Mouse (Mus musculus) embryonic facial prominence, embryonic 14.5 days (tissue): ENCODE data around the gene Tex46. TPM values are rescaled to one million over a fixed set of nuclear protein-coding genes. Genes with fewer than 3 reads are reported as not detected.
A peak's percentile ranks its signal among the peaks of the same experiment; 100 is the strongest.

Experiments
- ATAC-seq: fragments of 200-750 bp; cut with Nextera tagmentation; 2 replicates; pipeline ENCODE4 v1.8.0; 2017; ENCODE audit warnings: low read depth, moderate number of reproducible peaks, moderate TSS enrichment
- DNase-seq: peaks from one replicate; pipeline ENCODE4 v3.0.0-alpha.2; 2015; ENCODE audit warnings: low spot score
- H3K27ac ChIP-seq: fragments of 300-500 bp; sonication (generic); replicated peaks from 2 replicates; pipeline ENCODE4 v1.5.1; 2014; ENCODE audit warnings: low read depth, mild to moderate bottlenecking, low read length, moderate library complexity
- H3K27me3 ChIP-seq: fragments of 300-500 bp; sonication (generic); replicated peaks from 2 replicates; pipeline ENCODE4 v1.6.1; 2014; ENCODE audit warnings: low read length; ENCODE audit not compliant: control insufficient read depth, insufficient read depth
- H3K36me3 ChIP-seq: fragments of 300-500 bp; sonication (generic); 2 replicates; pipeline ENCODE4 v1.6.1; 2014; ENCODE audit warnings: low read length, mixed read lengths; ENCODE audit not compliant: control insufficient read depth, insufficient read depth
- H3K4me1 ChIP-seq: fragments of 300-500 bp; sonication (generic); 2 replicates; pipeline ENCODE4 v1.6.1; 2014; ENCODE audit warnings: antibody characterized with exemption, low read length; ENCODE audit not compliant: control insufficient read depth, insufficient read depth
- H3K4me2 ChIP-seq: fragments of 300-500 bp; sonication (generic); 2 replicates; pipeline ENCODE4 v1.6.1; 2014; ENCODE audit warnings: low read depth, mild to moderate bottlenecking, low read length, moderate library complexity, mixed read lengths
- H3K4me3 ChIP-seq: fragments of 300-500 bp; sonication (generic); 2 replicates; pipeline ENCODE4 v1.5.1; 2014; ENCODE audit warnings: low read depth, mild to moderate bottlenecking, low read length
- H3K9ac ChIP-seq: fragments of 300-500 bp; sonication (generic); 2 replicates; pipeline ENCODE4 v1.6.1; 2014; ENCODE audit warnings: low read depth, mild to moderate bottlenecking, low read length, moderate library complexity, mixed read lengths
- H3K9me3 ChIP-seq: fragments of 300-500 bp; sonication (generic); 2 replicates; pipeline ENCODE4 v1.6.1; 2016; ENCODE audit warnings: low read length; ENCODE audit not compliant: control insufficient read depth
- WGBS: fragments of 180-500 bp; shearing (Covaris S2); extraction: QIAGEN DNeasy Blood & Tissue Kit; methylation state at CpG from one replicate; pipeline ENCODE4 v1.1.7; 2014; 5-methylcytosine and 5-hydroxymethylcytosine counted together
- polyA plus RNA-seq: library from polyadenylated mRNA; unstranded; fragments of >200 nt; fragmentation: Nextera tagmentation; extraction: Ambion mirVana; gene quantifications from 2 replicates; pipeline ENCODE4 v1.2.1, GENCODE M21; 2014

Tex46 gene
- not detected in 2 replicates for polyA plus RNA-seq

DNA sequence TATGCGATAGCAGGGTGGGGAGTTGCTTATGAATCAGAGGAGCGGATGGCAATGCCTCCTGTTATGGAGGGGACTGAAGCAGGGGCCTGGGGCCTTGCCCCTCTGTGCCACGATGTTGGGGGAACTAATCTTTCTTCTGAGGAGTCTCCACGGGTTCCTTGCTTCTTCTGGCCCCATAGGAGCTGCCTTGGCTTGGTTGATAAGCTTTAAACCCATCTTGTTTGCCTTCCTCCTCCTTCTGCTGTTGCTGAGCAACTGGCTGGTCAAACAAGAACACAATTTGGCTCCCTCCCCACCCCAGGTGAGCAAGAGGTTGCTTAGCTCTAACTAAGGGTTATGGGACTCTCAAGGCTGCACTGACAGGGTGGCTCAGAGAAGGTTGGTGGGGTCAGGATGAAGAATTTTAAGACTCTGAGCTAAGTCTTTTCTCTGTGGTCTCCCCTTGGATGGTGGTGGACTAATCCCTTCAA is at the start of gene Tex46:
Gene Tex46, plus strand, starts transcription at position 51 of the 470 bp plus-strand sequence.
- Histone ChIP-seq H3K4me2 (no peak within 1 kb of the TSS), H3K9ac (no peak within 1 kb of the TSS), H3K4me3 (no peak within 1 kb of the TSS), H3K4me1 (no peaks in the 10 kb centered on the region), H3K27ac (no peak within 1 kb of the TSS), H3K27me3 (no peaks in the 10 kb centered on the region), H3K9me3 (no peaks in the 10 kb centered on the region), H3K36me3 (no peaks in the 10 kb centered on the region)
- WGBS: 56% methylated on average over 4 of the region's 4 CpGs
- DNase-seq: no peak
- no peak for ATAC-seq

DNA sequence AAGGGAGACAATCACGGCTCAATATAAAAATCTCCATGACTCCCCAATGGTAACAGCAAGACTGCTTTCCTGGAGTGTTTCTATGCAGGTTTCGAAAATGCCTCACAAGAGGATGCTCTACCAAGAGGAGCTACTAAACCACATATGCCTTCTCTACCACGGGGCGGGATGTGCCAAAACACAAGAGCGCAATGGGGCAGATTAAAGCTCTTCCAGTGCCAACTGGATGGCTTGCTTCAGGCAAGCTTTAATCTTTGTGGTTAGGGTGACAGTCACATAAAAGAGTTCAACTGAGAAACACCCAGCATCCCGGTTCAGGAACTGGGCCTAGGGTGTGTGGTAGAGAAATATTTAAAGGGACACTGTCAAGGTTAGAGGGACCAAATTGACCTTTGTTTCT is 47.5 kb upstream of the Tex46 start:
- Histone ChIP-seq H3K9me3 (no peaks in the 10 kb centered on the region), H3K4me1 (no peaks in the 10 kb centered on the region), H3K9ac (no peak overlapping the region), H3K36me3 (peaks cover 94% of the 10 kb centered on the region), H3K4me3 (no peak overlapping the region), H3K4me2 (no peak overlapping the region), H3K27me3 (no peaks in the 10 kb centered on the region), H3K27ac (no peak overlapping the region)
- WGBS: 81% methylated on average over 6 of the region's 6 CpGs
- ATAC-seq (no peak), DNase-seq (peak; percentile 20)

DNA sequence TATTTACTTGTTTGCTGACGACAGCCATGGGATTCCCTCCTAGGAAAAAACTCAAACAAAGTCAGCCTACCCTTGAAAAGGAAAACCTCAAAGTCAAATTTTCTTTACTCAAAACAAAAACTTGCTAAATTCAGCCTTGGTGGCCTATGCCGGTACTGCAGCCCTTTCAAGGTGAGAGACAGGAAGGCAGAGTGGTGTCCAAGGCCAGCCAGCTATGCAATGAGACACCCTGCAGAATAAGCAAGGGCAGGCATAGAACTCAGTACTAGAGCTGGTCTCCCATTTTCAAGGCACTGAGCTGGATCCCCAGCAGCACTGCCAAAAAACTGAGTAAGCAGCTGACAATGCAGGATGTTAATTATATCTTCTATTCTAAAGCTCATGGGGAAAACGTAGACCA is 41.6 kb upstream of the Tex46 start:
- Histone ChIP-seq H3K27ac (no peak overlapping the region), H3K4me1 (peaks cover 3% of the 10 kb centered on the region; the same call in 1 of the 2 replicates), H3K9ac (no peak overlapping the region), H3K36me3 (peaks cover 78% of the 10 kb centered on the region), H3K27me3 (no peaks in the 10 kb centered on the region), H3K4me2 (no peak overlapping the region), H3K9me3 (no peaks in the 10 kb centered on the region), H3K4me3 (no peak overlapping the region)
- WGBS: 77% methylated on average over 3 of the region's 3 CpGs
- DNase-seq (no peak), ATAC-seq (no peak)

- Histone ChIP-seq H3K4me3 (no peak overlapping the region), H3K9ac (no peak overlapping the region), H3K36me3 (peaks cover 65% of the 10 kb centered on the region), H3K4me1 (peaks cover 3% of the 10 kb centered on the region; the same call in 1 of the 2 replicates), H3K9me3 (no peaks in the 10 kb centered on the region), H3K27me3 (no peaks in the 10 kb centered on the region), H3K4me2 (no peak overlapping the region), H3K27ac (no peak overlapping the region)
- ATAC-seq (no peak), DNase-seq (no peak)
These were observed 40.2 kb upstream of the Tex46 start for GRCm38 (mm10) chr4:136569998-136570397.

GRCm38 (mm10) chr4:136581885-136582284 is 28.4 kb upstream of the Tex46 start:
- Histone ChIP-seq H3K27ac (no peak overlapping the region), H3K9me3 (no peaks in the 10 kb centered on the region), H3K27me3 (no peaks in the 10 kb centered on the region), H3K36me3 (peaks cover 8% of the 10 kb centered on the region; the same call in 1 of the 2 replicates), H3K4me2 (no peak overlapping the region), H3K9ac (no peak overlapping the region), H3K4me1 (no peaks in the 10 kb centered on the region), H3K4me3 (no peak overlapping the region)
- WGBS: 84% methylated on average over 3 of the region's 3 CpGs
- DNase-seq (no peak), ATAC-seq (no peak)

- no peak for ATAC-seq
- Histone ChIP-seq H3K9me3 (no peaks in the 10 kb centered on the region), H3K27me3 (no peaks in the 10 kb centered on the region), H3K4me1 (no peaks in the 10 kb centered on the region), H3K4me2 (no peak overlapping the region), H3K36me3 (peaks cover 20% of the 10 kb centered on the region), H3K4me3 (no peak overlapping the region), H3K9ac (no peak overlapping the region), H3K27ac (no peak overlapping the region)
- DNase-seq: no peak
- WGBS: 77% methylated on average over 4 of the region's 4 CpGs
These were observed 22.9 kb upstream of the Tex46 start for GRCm38 (mm10) chr4:136587221-136587827.

DNA sequence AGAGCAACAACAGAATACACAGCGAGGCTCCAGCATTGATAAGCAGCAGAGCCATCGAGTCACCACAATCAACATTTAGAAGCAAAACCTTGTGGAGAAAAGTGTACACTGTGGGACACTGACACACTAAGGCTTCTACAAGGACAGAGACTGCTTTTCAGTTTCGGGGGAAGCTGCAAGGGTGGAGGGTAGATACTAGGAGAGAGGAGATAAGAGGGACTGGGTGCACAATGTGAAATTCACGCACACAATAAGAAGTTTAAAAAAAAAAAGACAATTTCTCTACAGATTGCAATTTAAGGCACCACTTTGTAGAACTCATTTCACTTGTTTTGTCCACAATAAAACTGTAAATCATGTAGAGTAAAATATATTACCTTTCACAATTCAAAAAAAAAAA is 22.2 kb upstream of the Tex46 start:
- ATAC-seq: no peak
- no peaks in the 10 kb centered on the region for H3K4me1 ChIP-seq

GRCm38 (mm10) chr4:136592111-136592510 is 18.1 kb upstream of the Tex46 start:
- ATAC-seq (no peak), DNase-seq (no peak)
- H3K4me1 ChIP-seq: no peaks in the 10 kb centered on the region
- H3K9ac ChIP-seq: no peak overlapping the region
- no peak overlapping the region for H3K27ac ChIP-seq
- peaks cover 24% of the 10 kb centered on the region for H3K36me3 ChIP-seq
- no peaks in the 10 kb centered on the region for H3K9me3 ChIP-seq
- H3K27me3 ChIP-seq: no peaks in the 10 kb centered on the region
- H3K4me2 ChIP-seq: no peak overlapping the region
- 68% methylated on average over 4 of the region's 4 CpGs for WGBS
- H3K4me3 ChIP-seq: no peak overlapping the region

More for the DNA sequence above, 22.2 kb upstream of the Tex46 start:
- H3K27me3 ChIP-seq: no peaks in the 10 kb centered on the region
- WGBS: 91% methylated on average over 4 of the region's 4 CpGs
- no peak overlapping the region for H3K4me3 ChIP-seq
- H3K4me2 ChIP-seq: no peak overlapping the region
- no peak overlapping the region for H3K27ac ChIP-seq
- DNase-seq: no peak
- no peak overlapping the region for H3K9ac ChIP-seq
- no peaks in the 10 kb centered on the region for H3K9me3 ChIP-seq
- peaks cover 24% of the 10 kb centered on the region for H3K36me3 ChIP-seq

GRCm38 (mm10) chr4:136594006-136594405 is 16.2 kb upstream of the Tex46 start:
- ATAC-seq (no peak), DNase-seq (no peak)
- H3K27ac ChIP-seq: no peak overlapping the region
- no peak overlapping the region for H3K4me2 ChIP-seq
- H3K9ac ChIP-seq: no peak overlapping the region
- peaks cover 24% of the 10 kb centered on the region for H3K36me3 ChIP-seq
- WGBS: 88% methylated on average over 2 of the region's 2 CpGs
- H3K27me3 ChIP-seq: no peaks in the 10 kb centered on the region
- no peak overlapping the region for H3K4me3 ChIP-seq
- H3K4me1 ChIP-seq: no peaks in the 10 kb centered on the region
- no peaks in the 10 kb centered on the region for H3K9me3 ChIP-seq
